Mouse (Mus musculus): Measurements from ENCODE around the gene Igsf21. TPM values are rescaled to one million over a fixed set of nuclear protein-coding genes. Genes with fewer than 3 reads are reported as not detected.

The Igsf21 gene
- polyA plus RNA-seq, 1 experiment from 2014 or later = 0.18 TPM

GRCm38 (mm10) chr4:140088711-140089440 lies 157.7 kb downstream of the Igsf21 start:
- H3K27ac ChIP-seq = no peak overlapping the region
- ATAC-seq (ENCODE audit: low read depth) (no peak), DNase-seq (no peak)
- H3K27me3 ChIP-seq = no peaks in the 10 kb centered on the region
- no peaks in the 10 kb centered on the region for H3K9me3 ChIP-seq (replicated peaks)
- no peak overlapping the region for H3K4me2 ChIP-seq
- no peak overlapping the region for H3K9ac ChIP-seq
- H3K4me3 ChIP-seq (replicated peaks) = no peak overlapping the region
- 64% methylated on average over 12 of the region's 12 CpGs for WGBS (ENCODE audit: insufficient replicate concordance)
- H3K36me3 ChIP-seq = no peaks in the 10 kb centered on the region
- no peaks in the 10 kb centered on the region for H3K4me1 ChIP-seq (replicated peaks)

- no peaks in the 10 kb centered on the region for H3K9me3 ChIP-seq (replicated peaks)
- no peaks in the 10 kb centered on the region for H3K36me3 ChIP-seq
- no peak overlapping the region for H3K4me2 ChIP-seq
- no peak overlapping the region for H3K4me3 ChIP-seq (replicated peaks)
- no peak for ATAC-seq (ENCODE audit: low read depth)
- no peaks in the 10 kb centered on the region for H3K4me1 ChIP-seq (replicated peaks)
- no peak overlapping the region for H3K9ac ChIP-seq
- DNase-seq = no peak
- 42% methylated on average over 7 of the region's 7 CpGs for WGBS (ENCODE audit: insufficient replicate concordance)
- no peak overlapping the region for H3K27ac ChIP-seq
- no peaks in the 10 kb centered on the region for H3K27me3 ChIP-seq
Observed at GRCm38 (mm10) chr4:140086192-140086591, 160.4 kb downstream of the Igsf21 start.

GRCm38 (mm10) chr4:140084521-140085011 lies 162.0 kb downstream of the Igsf21 start:
- Histone ChIP-seq H3K4me3 (replicated peaks) (no peak overlapping the region), H3K27ac (no peak overlapping the region), H3K4me2 (no peak overlapping the region), H3K4me1 (replicated peaks) (no peaks in the 10 kb centered on the region), H3K36me3 (no peaks in the 10 kb centered on the region), H3K9ac (no peak overlapping the region), H3K27me3 (no peaks in the 10 kb centered on the region), H3K9me3 (replicated peaks) (no peaks in the 10 kb centered on the region)
- 58% methylated on average over 11 of the region's 11 CpGs for WGBS (ENCODE audit: insufficient replicate concordance)
- DNase-seq (no peak), ATAC-seq (ENCODE audit: low read depth) (no peak)

- no peaks in the 10 kb centered on the region for H3K36me3 ChIP-seq
- no peaks in the 10 kb centered on the region for H3K4me1 ChIP-seq (replicated peaks)
- H3K4me3 ChIP-seq (replicated peaks) = no peak overlapping the region
- no peak overlapping the region for H3K27ac ChIP-seq
- ATAC-seq (ENCODE audit: low read depth) (no peak), DNase-seq (no peak)
- WGBS (ENCODE audit: insufficient replicate concordance) = 67% methylated on average over 5 of the region's 5 CpGs
- no peaks in the 10 kb centered on the region for H3K9me3 ChIP-seq (replicated peaks)
- H3K9ac ChIP-seq = no peak overlapping the region
- no peaks in the 10 kb centered on the region for H3K27me3 ChIP-seq
- H3K4me2 ChIP-seq = no peak overlapping the region
Observed at GRCm38 (mm10) chr4:140084064-140084463, 162.5 kb downstream of the Igsf21 start.

- Histone ChIP-seq H3K9me3 (replicated peaks) (no peaks in the 10 kb centered on the region), H3K27ac (no peak overlapping the region), H3K4me1 (replicated peaks) (no peaks in the 10 kb centered on the region), H3K4me3 (replicated peaks) (no peak overlapping the region), H3K9ac (no peak overlapping the region), H3K36me3 (no peaks in the 10 kb centered on the region), H3K4me2 (no peak overlapping the region), H3K27me3 (no peaks in the 10 kb centered on the region)
- 65% methylated on average over 5 of the region's 5 CpGs for WGBS (ENCODE audit: insufficient replicate concordance)
- no peak for ATAC-seq (ENCODE audit: low read depth)
- no peak for DNase-seq
Observed at GRCm38 (mm10) chr4:140078416-140078815, 168.2 kb downstream of the Igsf21 start.

- ATAC-seq (ENCODE audit: low read depth) (no peak), DNase-seq (no peak)
- Histone ChIP-seq H3K27ac (no peak overlapping the region), H3K4me1 (replicated peaks) (no peaks in the 10 kb centered on the region), H3K4me3 (replicated peaks) (no peak overlapping the region), H3K4me2 (no peak overlapping the region), H3K9me3 (replicated peaks) (no peaks in the 10 kb centered on the region), H3K9ac (no peak overlapping the region), H3K27me3 (no peaks in the 10 kb centered on the region), H3K36me3 (no peaks in the 10 kb centered on the region)
- WGBS (ENCODE audit: insufficient replicate concordance) = 61% methylated on average over 8 of the region's 8 CpGs
Observed at GRCm38 (mm10) chr4:140077615-140078014, 169.0 kb downstream of the Igsf21 start.

- Histone ChIP-seq H3K27ac (no peak overlapping the region), H3K9ac (no peak overlapping the region), H3K9me3 (replicated peaks) (no peaks in the 10 kb centered on the region), H3K36me3 (no peaks in the 10 kb centered on the region), H3K4me3 (replicated peaks) (no peak overlapping the region), H3K4me2 (no peak overlapping the region), H3K27me3 (no peaks in the 10 kb centered on the region), H3K4me1 (replicated peaks) (no peaks in the 10 kb centered on the region)
- DNase-seq = no peak
- no peak for ATAC-seq (ENCODE audit: low read depth)
- whole genome bisulfite sequencing (ENCODE audit: insufficient replicate concordance) = 63% methylated on average over 12 of the region's 12 CpGs
Observed at GRCm38 (mm10) chr4:140076852-140077563, 169.6 kb downstream of the Igsf21 start.

GRCm38 (mm10) chr4:140076428-140076827 lies 170.2 kb downstream of the Igsf21 start:
- no peaks in the 10 kb centered on the region for H3K9me3 ChIP-seq (replicated peaks)
- H3K9ac ChIP-seq = no peak overlapping the region
- no peak overlapping the region for H3K27ac ChIP-seq
- H3K36me3 ChIP-seq = no peaks in the 10 kb centered on the region
- H3K4me1 ChIP-seq (replicated peaks) = no peaks in the 10 kb centered on the region
- no peak overlapping the region for H3K4me3 ChIP-seq (replicated peaks)
- ATAC-seq (ENCODE audit: low read depth) = no peak
- no peak for DNase-seq
- WGBS (ENCODE audit: insufficient replicate concordance) = 65% methylated on average over 6 of the region's 6 CpGs
- no peaks in the 10 kb centered on the region for H3K27me3 ChIP-seq
- no peak overlapping the region for H3K4me2 ChIP-seq

GRCm38 (mm10) chr4:140071047-140071446 lies 175.5 kb downstream of the Igsf21 start:
- Histone ChIP-seq H3K4me3 (replicated peaks) (no peak overlapping the region), H3K36me3 (no peaks in the 10 kb centered on the region), H3K4me1 (replicated peaks) (peaks cover 3% of the 10 kb centered on the region; the same call in 1 of the 2 replicates), H3K9me3 (replicated peaks) (peaks cover 10% of the 10 kb centered on the region; the same call in 1 of the 2 replicates), H3K9ac (no peak overlapping the region), H3K27me3 (0 out of 2 replicates have a peak, but pooled peaks cover 6% of the 10 kb centered on the region), H3K27ac (no peak overlapping the region), H3K4me2 (no peak overlapping the region)
- 13% methylated on average over 17 of the region's 17 CpGs for WGBS (ENCODE audit: insufficient replicate concordance)
- ATAC-seq (ENCODE audit: low read depth) (no peak), DNase-seq (no peak)

- Histone ChIP-seq H3K4me1 (replicated peaks) (peaks cover 3% of the 10 kb centered on the region; the same call in 1 of the 2 replicates), H3K4me3 (replicated peaks) (no peak overlapping the region), H3K4me2 (no peak overlapping the region), H3K27ac (no peak overlapping the region), H3K27me3 (0 out of 2 replicates have a peak, but pooled peaks cover 6% of the 10 kb centered on the region), H3K9ac (no peak overlapping the region), H3K36me3 (no peaks in the 10 kb centered on the region), H3K9me3 (replicated peaks) (peaks cover 10% of the 10 kb centered on the region; the same call in 1 of the 2 replicates)
- DNase-seq (no peak), ATAC-seq (ENCODE audit: low read depth) (no peak)
- WGBS (ENCODE audit: insufficient replicate concordance) = 29% methylated on average over 10 of the region's 10 CpGs
Observed at GRCm38 (mm10) chr4:140070331-140070652, 176.3 kb downstream of the Igsf21 start.

- ATAC-seq (ENCODE audit: low read depth) (no peak), DNase-seq (no peak)
- H3K9ac ChIP-seq = no peak overlapping the region
- no peaks in the 10 kb centered on the region for H3K36me3 ChIP-seq
- WGBS (ENCODE audit: insufficient replicate concordance) = 11% methylated on average over 15 of the region's 15 CpGs
- H3K4me3 ChIP-seq (replicated peaks) = no peak overlapping the region
- no peak overlapping the region for H3K27ac ChIP-seq
- H3K27me3 ChIP-seq = 0 out of 2 replicates have a peak, but pooled peaks cover 6% of the 10 kb centered on the region
- H3K4me2 ChIP-seq = no peak overlapping the region
- H3K9me3 ChIP-seq (replicated peaks) = peaks cover 10% of the 10 kb centered on the region; the same call in 1 of the 2 replicates
- H3K4me1 ChIP-seq (replicated peaks) = peaks cover 3% of the 10 kb centered on the region; the same call in 1 of the 2 replicates
Observed at GRCm38 (mm10) chr4:140069563-140070330, 176.8 kb downstream of the Igsf21 start.

All from liver, embryonic 13.5 days (tissue).